Mouse (Mus musculus): ENCODE data around the gene 1700020D05Rik. TPM values are rescaled to one million over a fixed set of nuclear protein-coding genes. Genes with fewer than 3 reads are reported as not detected.

1700020D05Rik gene
- 1 to 10 TPM; 2.1 to 2.6 TPM for total RNA-seq (2023)

DNA sequence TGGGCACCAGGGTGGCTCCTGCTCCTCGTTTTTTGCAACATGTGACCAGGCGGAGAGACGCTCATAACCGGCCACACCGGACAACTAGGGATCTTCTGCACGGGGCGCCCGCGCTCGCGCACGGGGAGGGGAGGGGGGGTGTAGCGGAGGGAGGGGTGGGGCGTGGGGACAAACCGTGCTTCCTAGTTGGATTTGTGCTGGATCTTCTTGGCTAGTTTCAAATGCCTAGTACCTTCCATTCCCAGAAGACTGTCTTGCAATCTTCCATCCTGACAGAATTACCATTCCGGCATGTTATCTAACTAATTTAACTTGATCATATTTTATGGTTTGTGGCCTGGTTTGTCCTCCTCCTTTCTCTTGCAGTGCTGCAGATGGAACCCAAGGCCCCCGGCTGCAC lies at the start of gene 1700020D05Rik:
TSS of gene 1700020D05Rik (minus strand) at position 101 of the 400 bp plus-strand sequence.

DNA sequence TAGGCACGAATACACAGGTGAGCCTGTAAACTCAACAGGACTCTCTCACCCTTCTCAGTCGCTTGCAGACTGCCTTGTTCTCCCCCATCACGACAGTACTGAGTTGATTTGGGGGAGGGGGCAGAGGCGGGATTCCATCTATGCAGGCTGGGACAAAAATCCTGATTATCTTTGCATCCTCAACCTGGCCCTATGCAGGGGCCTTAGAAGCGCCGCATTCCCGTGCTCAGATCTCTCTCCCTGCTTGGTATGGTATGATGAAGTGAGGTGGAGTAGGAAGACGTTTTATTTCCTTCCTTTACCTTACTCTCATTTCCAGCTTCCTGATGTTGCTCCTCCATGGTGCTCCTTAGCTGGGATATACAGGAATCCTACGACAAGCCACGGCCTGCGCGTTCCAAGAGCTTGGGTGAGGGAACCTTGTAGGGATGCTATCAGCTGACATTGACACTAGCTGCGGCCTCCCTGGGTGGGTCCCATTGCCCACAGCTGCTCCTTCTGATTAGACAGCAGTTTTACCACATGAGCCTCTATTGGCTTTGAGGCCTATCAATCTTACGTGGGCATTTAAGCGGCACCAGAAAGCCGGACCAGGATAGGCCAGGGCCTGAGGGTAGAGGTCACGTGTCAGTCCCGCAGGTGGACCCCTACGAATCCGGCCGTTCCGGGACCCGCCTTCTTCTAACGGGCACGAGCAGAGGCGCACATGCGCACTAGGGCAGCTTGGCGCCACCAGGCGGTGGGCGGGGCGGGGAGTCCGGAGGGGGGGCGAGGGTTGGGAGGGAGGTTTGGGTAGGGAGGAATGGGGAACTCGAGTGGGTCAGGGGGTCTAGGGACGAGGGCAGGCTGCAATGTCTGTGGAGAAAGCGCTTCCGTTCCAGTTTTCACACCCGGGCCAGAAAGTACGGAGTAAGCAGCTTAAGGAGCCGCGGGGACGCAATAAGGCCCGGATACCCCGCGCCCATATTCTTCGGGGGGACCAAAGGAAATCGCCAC lies 6.7 kb upstream of the 1700020D05Rik start, which contains the start of gene Snx32:
TSS of gene Snx32 (minus strand) at position 508 of the 996 bp plus-strand sequence.

GRCm38 (mm10) chr19:5490313-5490897 lies 13.2 kb downstream of the 1700020D05Rik start, which contains the start of gene Cfl1:
TSS of gene Cfl1 (plus strand) at chr19:5490455.

DNA sequence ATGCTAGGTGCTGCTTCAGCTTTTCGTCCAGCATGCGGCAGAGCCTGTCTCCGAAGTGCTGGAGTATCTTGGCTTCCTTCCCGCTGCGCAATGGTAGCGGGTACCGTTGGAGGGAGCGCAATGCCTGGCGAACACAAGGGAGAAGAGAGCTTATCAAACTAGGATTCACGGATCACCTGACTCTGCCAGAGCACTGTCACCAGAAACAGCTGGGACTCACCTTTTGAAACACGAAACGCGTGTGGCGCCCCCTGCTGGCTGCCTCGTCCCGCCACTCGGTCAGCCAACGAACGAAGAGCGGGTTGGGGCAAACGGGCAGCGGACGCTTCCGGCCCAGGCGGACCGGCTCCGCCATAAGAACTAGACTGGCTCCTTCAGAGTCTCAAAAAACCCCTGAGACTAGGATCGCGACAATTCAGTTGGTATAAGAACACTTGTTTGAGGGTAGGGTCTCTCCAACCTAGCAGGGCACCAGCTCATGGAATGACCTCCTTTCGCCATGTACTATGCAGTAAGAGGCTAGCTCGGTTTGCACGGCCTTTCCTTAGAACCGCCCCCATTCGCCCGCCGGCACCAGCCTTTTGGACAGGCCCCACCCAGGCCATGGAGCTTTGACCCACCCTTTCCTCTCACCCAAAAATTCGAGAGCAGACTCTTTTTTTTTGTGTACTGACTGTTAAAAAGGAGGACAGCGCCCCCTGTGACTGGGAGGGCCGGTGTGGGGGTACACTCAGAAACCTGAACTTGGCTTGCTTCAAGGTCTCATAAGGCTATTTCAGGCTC lies 15.6 kb downstream of the 1700020D05Rik start, which contains the start of gene Mus81:
TSS of gene Mus81 (minus strand) at position 635 of the 783 bp plus-strand sequence.

GRCm38 (mm10) chr19:5473720-5474119 lies 29.9 kb downstream of the 1700020D05Rik start, which contains the start of gene Efemp2:
TSS of gene Efemp2 (plus strand) at chr19:5473954.

DNA sequence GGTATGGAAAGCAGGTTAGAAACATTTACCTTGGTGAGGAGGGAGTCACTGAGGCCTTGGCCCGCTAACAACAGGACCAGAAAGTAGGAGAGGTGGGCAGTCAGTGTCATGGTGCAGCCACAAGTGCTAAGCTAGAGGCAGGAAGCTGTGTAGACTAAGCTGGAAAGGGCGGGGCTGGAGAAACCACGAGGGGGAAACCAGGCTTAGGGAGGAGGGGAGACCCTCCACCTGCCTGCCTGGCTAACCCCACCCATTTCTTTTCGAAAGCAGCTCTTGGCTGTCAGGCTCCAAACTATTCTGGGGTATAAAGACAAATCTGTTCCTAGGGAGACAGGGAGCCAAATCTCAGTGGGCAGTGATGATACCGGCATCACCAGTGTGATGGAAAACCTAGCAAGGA lies 35.2 kb downstream of the 1700020D05Rik start, which contains the start of gene Ctsw:
TSS of gene Ctsw (minus strand) at position 134 of the 400 bp plus-strand sequence.

DNA sequence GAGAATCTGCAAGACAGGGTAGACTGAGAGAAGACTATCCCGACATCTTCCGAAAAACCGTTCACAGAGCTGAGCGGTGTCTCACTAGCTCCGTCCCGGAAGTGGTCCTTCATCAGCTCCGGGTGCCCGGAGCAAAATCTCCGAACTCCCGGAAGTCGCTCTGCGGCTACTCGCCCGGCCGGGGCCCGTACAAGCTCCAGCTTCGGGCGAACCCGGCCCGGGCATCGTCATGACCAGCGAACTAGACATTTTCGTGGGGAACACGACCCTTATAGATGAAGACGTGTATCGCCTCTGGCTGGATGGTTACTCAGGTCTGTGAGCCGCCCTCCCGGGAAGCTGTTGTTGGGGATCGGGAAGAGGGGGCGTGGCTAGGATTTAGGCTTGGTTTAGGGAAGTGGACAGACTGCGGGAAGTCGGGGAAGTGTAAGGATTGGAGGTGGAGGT lies 43.1 kb downstream of the 1700020D05Rik start, which contains the start of gene Fibp:
TSS of gene Fibp (plus strand) at position 151 of the 447 bp plus-strand sequence.

GRCm38 (mm10) chr19:5457746-5458442 lies 45.7 kb downstream of the 1700020D05Rik start, which contains the start of gene Ccdc85b:
TSS of gene Ccdc85b (minus strand) at chr19:5457894.

Other genes starting within 250 kb of the 1700020D05Rik start
- 100 to 1,000 TPM; 102 to 103 TPM for gene Pacs1, start 230.7 kb downstream of the 1700020D05Rik start, total RNA-seq (2023)
- 100 to 1,000 TPM; 262 to 282 TPM for gene Sf3b2, start 208.3 kb downstream of the 1700020D05Rik start, total RNA-seq (2023)
- gene Gal3st3, start 205.5 kb downstream of the 1700020D05Rik start, total RNA-seq (2023): not detected
- gene Catsper1, start 168.0 kb downstream of the 1700020D05Rik start, total RNA-seq (2023): not detected
- gene Cst6, start 154.2 kb downstream of the 1700020D05Rik start, total RNA-seq (2023): 1 to 10 TPM; 1.0 to 2.9 TPM
- 10 to 100 TPM; 35.1 to 42.2 TPM for gene Eif1ad, start 137.0 kb downstream of the 1700020D05Rik start, total RNA-seq (2023)
- gene Banf1, start 136.6 kb downstream of the 1700020D05Rik start, total RNA-seq (2023): 100 to 1,000 TPM; 104 to 116 TPM
- 100 to 1,000 TPM; 183 to 193 TPM for gene Sart1, start 115.1 kb downstream of the 1700020D05Rik start, total RNA-seq (2023)
- gene Tsga10ip, start 101.3 kb downstream of the 1700020D05Rik start, total RNA-seq (2023): under 1 TPM in 1 of 2 experiments, not detected in 1; 0.98 TPM
- 100 to 1,000 TPM; 176 to 179 TPM for gene Drap1, start 78.8 kb downstream of the 1700020D05Rik start, total RNA-seq (2023)
- 10 to 100 TPM; 66.9 to 71.3 TPM for gene AI837181, start 78.6 kb downstream of the 1700020D05Rik start, total RNA-seq (2023)
- not detected for gene Fosl1, start 56.2 kb downstream of the 1700020D05Rik start, total RNA-seq (2023)
- gene Ccdc85b, start 45.9 kb downstream of the 1700020D05Rik start, total RNA-seq (2023): 1 to 10 TPM; 7.1 TPM
- 10 to 100 TPM; 85.7 to 89.0 TPM for gene Fibp, start 43.2 kb downstream of the 1700020D05Rik start, total RNA-seq (2023)
- gene Ctsw, start 35.3 kb downstream of the 1700020D05Rik start, total RNA-seq (2023): 100 to 1,000 TPM; 168 to 233 TPM
- gene Efemp2, start 29.8 kb downstream of the 1700020D05Rik start, total RNA-seq (2023): 1 to 10 TPM; 1.6 to 3.4 TPM
- gene Mus81, start 15.4 kb downstream of the 1700020D05Rik start, total RNA-seq (2023): 10 to 100 TPM; 46.1 to 52.7 TPM
- 1,000 to 10,000 TPM; 1,462 to 1,487 TPM for gene Cfl1, start 13.3 kb downstream of the 1700020D05Rik start, total RNA-seq (2023)
- 10 to 100 TPM in 1 of 2 experiments, 1 to 10 TPM in 1; 9.2 to 10.5 TPM for gene Snx32, start 6.8 kb upstream of the 1700020D05Rik start, total RNA-seq (2023)
- gene Ovol1, start 56.9 kb upstream of the 1700020D05Rik start, total RNA-seq (2023): not detected
- gene Ap5b1, start 64.2 kb upstream of the 1700020D05Rik start, total RNA-seq (2023): 10 to 100 TPM; 25.5 to 26.2 TPM
- 100 to 1,000 TPM; 113 TPM for gene Rnaseh2c, start 98.1 kb upstream of the 1700020D05Rik start, total RNA-seq (2023)
- 100 to 1,000 TPM; 120 to 134 TPM for gene Kat5, start 106.5 kb upstream of the 1700020D05Rik start, total RNA-seq (2023)
- 100 to 1,000 TPM; 129 to 143 TPM for gene Rela, start 133.7 kb upstream of the 1700020D05Rik start, total RNA-seq (2023)
- 100 to 1,000 TPM; 205 to 236 TPM for gene Sipa1, start 159.9 kb upstream of the 1700020D05Rik start, total RNA-seq (2023)
- gene Map3k11, start 185.0 kb upstream of the 1700020D05Rik start, total RNA-seq (2023): 10 to 100 TPM; 47.9 to 54.0 TPM
- 100 to 1,000 TPM; 154 to 180 TPM for gene Pcnx3, start 185.1 kb upstream of the 1700020D05Rik start, total RNA-seq (2023)
- 1 to 10 TPM; 1.1 to 1.3 TPM for gene Kcnk7, start 200.6 kb upstream of the 1700020D05Rik start, total RNA-seq (2023)
- gene Ehbp1l1, start 222.5 kb upstream of the 1700020D05Rik start, total RNA-seq (2023): 10 to 100 TPM; 33.2 to 33.4 TPM
- 10 to 100 TPM; 33.5 to 40.3 TPM for gene Fam89b, start 225.9 kb upstream of the 1700020D05Rik start, total RNA-seq (2023)
- not detected for gene Ltbp3, start 237.1 kb upstream of the 1700020D05Rik start, total RNA-seq (2023)